Mouse (Mus musculus) right cerebral cortex, adult 18-20 months (tissue): Measurements from ENCODE around the gene Plekhh3.

ENCODE experiments used
- DNase-seq: peaks from one replicate; pipeline ENCODE4 v3.0.0; 2022; ENCODE audit warnings: mixed read lengths

Gene Plekhh3

GRCm38 (mm10) chr11:101119761-101120544 lies 51.2 kb downstream of the Plekhh3 start, which contains the start of the genes Retreg3 and Tubg1:
Gene Retreg3 (minus strand): TSS chr11:101119893.
Gene Tubg1 (plus strand): TSS chr11:101119938.
- DNase-seq, result peak; percentile 99

GRCm38 (mm10) chr11:101119131-101119760 lies 51.9 kb downstream of the Plekhh3 start:
- DNase-seq, result no peak

- DNase-seq, result no peak
These were observed 53.0 kb downstream of the Plekhh3 start for GRCm38 (mm10) chr11:101118105-101118504.

GRCm38 (mm10) chr11:101115564-101115963 lies 55.6 kb downstream of the Plekhh3 start:
- DNase-seq, result no peak
